Mouse (Mus musculus): ENCODE data around the gene Prss48.

- TF ChIP-seq CTCF (IDR thresholded peaks at IDR 0.05; ENCODE audit: borderline replicate concordance, insufficient read depth, low read length) = no peak
- no peak for TF ChIP-seq POLR2A (IDR thresholded peaks at IDR 0.05; ENCODE audit: low read depth, low read length)
Observed at GRCm38 (mm10) chr3:86002940-86003339, 649 bp upstream of the Prss48 start.
